Mouse (Mus musculus) hindbrain, embryonic 15.5 days (tissue): Measurements from ENCODE around the gene Cyp26b1. TPM values are rescaled to one million over a fixed set of nuclear protein-coding genes. Genes with fewer than 3 reads are reported as not detected.
A peak's percentile ranks its signal among the peaks of the same experiment; 100 is the strongest.

Source experiments
- ATAC-seq: fragments of 200-750 bp; cut with Nextera tagmentation; 2 replicates; pipeline ENCODE4 v1.8.0; 2017; ENCODE audit warnings: low read depth, moderate number of reproducible peaks, moderate TSS enrichment; ENCODE audit not compliant: low FRiP score
- H3K27ac ChIP-seq: fragments of 300-500 bp; sonication (generic); replicated peaks from 2 replicates; pipeline ENCODE4 v1.5.1; 2015; ENCODE audit warnings: mild to moderate bottlenecking, inconsistent platforms
- H3K27me3 ChIP-seq: fragments of 300-500 bp; sonication (generic); 2 replicates; pipeline ENCODE4 v1.6.1; 2015; ENCODE audit warnings: control low read depth, inconsistent platforms
- H3K36me3 ChIP-seq: fragments of 300-500 bp; sonication (generic); 2 replicates; pipeline ENCODE4 v1.6.1; 2015; ENCODE audit warnings: control low read depth, inconsistent platforms
- H3K4me1 ChIP-seq: fragments of 300-500 bp; sonication (generic); replicated peaks from 2 replicates; pipeline ENCODE4 v1.6.1; 2015; ENCODE audit warnings: control low read depth, inconsistent platforms
- H3K4me2 ChIP-seq: fragments of 300-500 bp; sonication (generic); 2 replicates; pipeline ENCODE4 v1.6.1; 2015; ENCODE audit warnings: moderate library complexity, mild to moderate bottlenecking, inconsistent platforms
- H3K4me3 ChIP-seq: fragments of 300-500 bp; sonication (generic); 2 replicates; pipeline ENCODE4 v1.5.1; 2015; ENCODE audit warnings: mild to moderate bottlenecking, inconsistent platforms
- H3K9ac ChIP-seq: fragments of 300-500 bp; sonication (generic); 2 replicates; pipeline ENCODE4 v1.6.1; 2015; ENCODE audit warnings: inconsistent platforms
- H3K9me3 ChIP-seq: fragments of 300-500 bp; sonication (generic); 2 replicates; pipeline ENCODE4 v1.6.1; 2016; ENCODE audit warnings: control low read depth, inconsistent platforms
- WGBS: fragments of 180-500 bp; shearing (Covaris S2); methylation state at CpG from one replicate; pipeline ENCODE4 v1.1.7; 2015; 5-methylcytosine and 5-hydroxymethylcytosine counted together
- polyA plus RNA-seq: library from polyadenylated mRNA; unstranded; fragments of >200 nt; fragmentation: Nextera tagmentation; extraction: Ambion mirVana; gene quantifications from 2 replicates; pipeline ENCODE4 v1.2.1, GENCODE M21; 2015

The Cyp26b1 gene
- polyA plus RNA-seq, 1 experiment from 2014 or later: 52.7 TPM

DNA sequence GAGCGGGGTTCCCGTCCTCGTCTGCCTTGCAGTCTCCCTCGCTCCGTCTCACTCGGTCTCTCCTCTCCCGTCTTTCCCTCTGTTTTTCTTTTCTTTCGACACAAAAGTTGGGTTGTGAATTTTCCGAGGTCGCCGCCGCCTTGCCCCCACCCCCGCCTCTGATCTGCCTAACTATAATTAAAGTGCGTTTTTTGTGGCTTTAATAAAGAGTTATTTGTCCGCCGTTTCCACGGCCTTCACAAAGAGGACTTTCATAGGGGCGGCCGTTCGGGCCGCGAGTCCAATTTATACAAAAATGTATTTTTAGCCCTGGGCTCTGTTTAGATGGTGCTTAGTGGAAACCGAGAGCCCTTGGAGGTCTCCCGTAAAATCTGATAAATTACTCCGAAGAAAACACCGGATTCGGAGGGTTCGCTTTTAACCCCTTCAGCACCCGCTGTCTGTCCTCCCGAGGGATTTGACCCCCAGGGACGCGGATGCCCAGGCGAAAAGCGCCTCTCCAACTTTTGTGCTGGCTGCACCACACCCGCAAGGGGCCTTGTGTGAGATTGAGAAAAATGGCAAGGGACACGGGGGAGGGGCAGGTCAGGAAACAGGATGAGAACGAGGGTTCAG is 7.9 kb downstream of the Cyp26b1 start:
- no peak for ATAC-seq
- Histone ChIP-seq H3K9ac (peak overlapping the region; percentile 38), H3K4me1 (peaks cover 71% of the 10 kb centered on the region), H3K27ac (peak overlapping the region; percentile 61), H3K9me3 (no peaks in the 10 kb centered on the region), H3K4me3 (peak overlapping the region; percentile 49), H3K36me3 (no peaks in the 10 kb centered on the region), H3K27me3 (peaks cover 73% of the 10 kb centered on the region), H3K4me2 (peak overlapping the region; percentile 97)
- under 1% methylated on average over 37 of the region's 37 CpGs for WGBS

DNA sequence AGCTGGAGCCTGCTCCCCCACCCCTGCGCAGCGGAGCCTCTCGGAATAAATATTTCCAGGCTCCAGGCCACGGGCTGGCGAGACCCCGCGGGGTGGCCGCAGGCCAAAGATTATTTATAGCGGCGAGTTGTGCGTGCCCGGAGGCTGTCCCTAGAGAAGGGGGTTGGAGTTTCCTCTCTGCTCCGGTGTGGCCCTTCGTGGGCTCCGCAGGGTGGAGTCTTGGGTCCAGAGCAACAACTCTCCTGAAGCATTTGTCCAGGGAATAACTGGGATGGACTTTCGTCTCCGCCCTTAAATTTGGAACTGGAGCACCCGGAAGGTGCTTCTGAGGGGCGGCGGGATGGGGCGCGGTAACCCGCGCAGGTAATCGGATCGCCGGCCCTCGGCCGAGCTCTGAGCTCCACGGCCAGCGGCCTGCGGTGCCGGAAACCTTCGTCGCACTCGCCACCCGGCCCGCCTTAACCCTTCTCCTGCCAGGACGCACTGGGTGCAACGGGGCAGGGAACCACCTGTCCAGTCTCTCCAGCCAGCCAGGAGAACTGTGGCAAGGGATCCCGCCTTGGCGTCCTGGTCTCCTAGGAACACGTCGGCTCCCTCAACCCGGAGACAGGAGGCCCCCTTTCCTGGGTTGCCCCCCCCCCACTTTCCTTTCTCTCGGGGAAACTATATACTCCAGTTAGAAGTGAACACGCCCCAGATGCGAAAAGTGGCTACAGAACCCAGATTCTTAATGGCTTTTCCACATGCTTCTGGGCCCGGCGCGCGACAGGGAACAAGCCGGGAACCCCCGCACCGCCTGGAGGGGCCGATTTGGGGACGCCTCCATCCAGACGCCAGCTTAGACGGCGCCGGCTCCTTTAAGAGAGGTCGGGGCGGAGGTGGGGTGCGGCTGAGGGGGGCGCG is 8.7 kb downstream of the Cyp26b1 start:
- WGBS: under 1% methylated on average over 66 of the region's 66 CpGs
- peaks cover 69% of the 10 kb centered on the region for H3K4me1 ChIP-seq
- ATAC-seq: no peak
- H3K27ac ChIP-seq: peak overlapping the region; percentile 61
- H3K4me2 ChIP-seq: peak overlapping the region; percentile 97
- peaks cover 77% of the 10 kb centered on the region for H3K27me3 ChIP-seq
- peak overlapping the region; percentile 49 for H3K4me3 ChIP-seq
- H3K36me3 ChIP-seq: no peaks in the 10 kb centered on the region
- H3K9ac ChIP-seq: peak overlapping the region; percentile 38
- no peaks in the 10 kb centered on the region for H3K9me3 ChIP-seq

DNA sequence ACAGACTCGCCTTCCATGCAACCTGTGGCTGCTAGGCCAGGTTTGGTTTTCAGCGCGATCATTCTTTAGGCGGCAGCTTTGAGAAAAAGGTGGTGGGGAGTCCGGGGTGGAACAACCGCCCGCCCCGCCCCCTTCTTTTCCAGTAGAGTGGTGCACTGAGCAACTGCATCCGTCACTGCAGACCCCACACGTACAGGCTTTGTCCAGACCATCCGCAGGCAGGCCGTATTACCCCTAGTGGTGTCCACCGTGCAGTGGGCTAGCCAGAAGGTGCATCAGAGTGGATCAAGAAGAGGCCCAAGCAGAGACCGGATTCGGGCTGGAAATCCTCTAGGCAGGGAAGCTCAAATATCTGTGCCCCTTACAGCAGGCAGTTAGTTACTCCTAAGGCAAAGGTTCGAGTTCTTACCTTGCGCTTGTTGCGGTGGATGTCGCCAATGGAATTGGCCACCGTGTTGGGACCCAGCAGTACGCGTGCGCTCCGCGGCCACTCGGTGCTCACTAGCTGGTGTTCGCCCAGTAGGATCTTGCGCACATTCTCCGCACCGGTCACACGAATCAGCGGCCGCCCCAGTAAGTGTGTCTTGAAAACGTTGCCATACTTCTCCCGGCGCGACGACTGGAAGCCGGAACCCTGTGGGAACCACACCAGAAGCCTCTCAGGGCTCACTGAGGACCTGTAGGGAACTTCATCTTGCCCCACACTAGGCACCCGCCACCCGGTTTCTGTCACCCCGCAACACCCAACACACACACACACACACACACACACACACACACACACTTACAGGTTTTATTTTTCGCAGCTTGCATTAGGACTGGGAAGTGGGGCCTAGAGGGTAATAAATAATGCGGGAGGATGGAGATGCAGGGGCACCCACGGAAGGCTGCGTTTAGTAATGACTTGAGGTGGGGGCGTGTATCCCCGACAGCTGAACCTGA is 9.6 kb downstream of the Cyp26b1 start:
- peak overlapping the region; percentile 26 for H3K9ac ChIP-seq
- no peaks in the 10 kb centered on the region for H3K9me3 ChIP-seq
- H3K4me3 ChIP-seq: peak overlapping the region; percentile 49
- H3K27me3 ChIP-seq: peaks cover 76% of the 10 kb centered on the region
- H3K27ac ChIP-seq: 0 out of 2 replicates have a peak overlapping the region, but pooled peaks have one; percentile 61
- 0 out of 2 replicates have a peak, but pooled peaks have one; percentile 10 for ATAC-seq
- H3K36me3 ChIP-seq: no peaks in the 10 kb centered on the region
- 1% methylated on average over 48 of the region's 48 CpGs for WGBS
- peaks cover 60% of the 10 kb centered on the region for H3K4me1 ChIP-seq
- H3K4me2 ChIP-seq: peak overlapping the region; percentile 97

DNA sequence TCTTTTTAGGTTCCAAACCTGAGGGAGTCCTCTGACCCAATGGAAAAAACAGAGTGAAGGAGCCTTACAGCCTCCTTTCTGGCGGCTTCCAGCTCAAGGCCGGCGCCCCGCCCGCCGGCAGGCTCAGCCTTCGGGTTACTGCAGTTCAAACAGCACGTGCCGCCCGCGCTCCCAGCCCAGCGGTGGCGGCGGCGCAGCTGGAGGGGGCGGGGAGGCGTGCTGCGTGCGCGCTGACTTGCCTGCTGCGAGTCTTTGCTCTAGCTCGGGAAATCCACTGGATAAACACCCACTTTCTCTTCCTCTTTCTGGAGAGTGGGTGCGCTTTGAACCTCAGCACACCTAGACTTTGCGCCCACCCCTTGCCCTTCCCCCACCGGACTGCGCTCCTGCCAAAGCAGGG is 10.3 kb downstream of the Cyp26b1 start:
- Histone ChIP-seq H3K9ac (peak overlapping the region; percentile 27), H3K27ac (peak overlapping the region; percentile 25; the same call in 1 of the 2 replicates), H3K36me3 (no peaks in the 10 kb centered on the region), H3K4me3 (peak overlapping the region; percentile 49), H3K4me2 (peak overlapping the region; percentile 97), H3K4me1 (peaks cover 52% of the 10 kb centered on the region), H3K9me3 (no peaks in the 10 kb centered on the region), H3K27me3 (peaks cover 76% of the 10 kb centered on the region)
- peak; percentile 16; the same call in 1 of the 2 replicates for ATAC-seq
- WGBS: under 1% methylated on average over 26 of the region's 26 CpGs

DNA sequence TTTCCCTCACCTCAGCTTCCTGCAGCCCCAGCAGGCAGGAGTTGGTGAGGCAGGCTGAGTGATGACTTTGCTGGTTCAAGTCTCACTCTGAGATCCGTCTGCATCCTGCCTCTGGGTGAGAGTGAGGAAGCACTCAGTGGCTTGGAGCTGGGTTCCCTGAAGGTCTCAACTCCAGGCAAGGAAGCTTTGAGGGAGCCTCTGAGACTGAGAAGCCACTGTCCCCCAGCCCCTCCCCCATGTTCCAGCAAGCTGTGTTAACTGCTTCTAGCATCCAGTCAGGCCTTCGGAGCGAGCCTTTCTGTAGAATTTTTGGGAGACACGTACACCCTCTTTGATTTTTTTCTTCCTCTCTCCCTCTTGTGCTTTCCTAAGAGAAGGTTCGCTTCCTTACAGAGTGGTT is 10.9 kb downstream of the Cyp26b1 start:
- no peak for ATAC-seq
- Histone ChIP-seq H3K27ac (no peak overlapping the region), H3K4me3 (peak overlapping the region; percentile 49; the same call in 1 of the 2 replicates), H3K9me3 (no peaks in the 10 kb centered on the region), H3K27me3 (peaks cover 73% of the 10 kb centered on the region), H3K36me3 (no peaks in the 10 kb centered on the region), H3K4me2 (peak overlapping the region; percentile 97), H3K4me1 (peaks cover 47% of the 10 kb centered on the region), H3K9ac (0 out of 2 replicates have a peak overlapping the region, but pooled peaks have one; percentile 27)
- WGBS: 15% methylated on average over 5 of the region's 5 CpGs

DNA sequence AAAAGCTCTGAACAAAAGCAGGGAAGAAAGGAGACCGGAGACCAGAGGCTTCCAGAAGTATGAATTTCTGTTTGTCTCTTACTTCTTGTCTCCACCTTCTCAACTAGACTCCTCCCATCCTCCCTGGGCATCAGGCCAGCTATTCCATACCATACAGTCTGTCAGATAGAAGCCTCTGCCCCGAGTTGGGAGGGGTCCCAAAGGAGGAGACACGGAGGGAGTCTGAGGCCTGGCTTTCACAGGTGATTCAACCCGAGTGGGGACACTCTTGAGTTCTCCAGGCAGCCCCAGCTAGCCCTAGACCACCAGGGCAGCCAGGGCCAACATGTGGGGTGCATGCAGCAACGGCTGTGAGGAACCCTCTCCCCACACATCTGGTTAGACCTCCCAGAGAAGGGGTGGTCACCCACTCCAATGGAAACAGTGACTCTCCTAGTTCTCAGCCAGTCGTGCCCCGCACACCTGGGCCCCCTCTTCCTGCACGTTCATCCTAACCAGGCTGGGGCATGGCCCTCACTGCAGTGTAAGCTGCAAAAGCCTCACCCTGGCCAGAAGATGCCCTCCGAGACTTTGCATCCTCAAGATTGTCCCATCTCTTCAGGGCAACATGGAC is 11.8 kb downstream of the Cyp26b1 start:
- ATAC-seq: no peak
- peak overlapping the region; percentile 11; the same call in 1 of the 2 replicates for H3K4me2 ChIP-seq
- peaks cover 68% of the 10 kb centered on the region for H3K27me3 ChIP-seq
- no peak overlapping the region for H3K9ac ChIP-seq
- H3K4me1 ChIP-seq: peaks cover 38% of the 10 kb centered on the region
- H3K9me3 ChIP-seq: no peaks in the 10 kb centered on the region
- H3K4me3 ChIP-seq: no peak overlapping the region
- no peak overlapping the region for H3K27ac ChIP-seq
- H3K36me3 ChIP-seq: no peaks in the 10 kb centered on the region
- WGBS: 61% methylated on average over 9 of the region's 9 CpGs

DNA sequence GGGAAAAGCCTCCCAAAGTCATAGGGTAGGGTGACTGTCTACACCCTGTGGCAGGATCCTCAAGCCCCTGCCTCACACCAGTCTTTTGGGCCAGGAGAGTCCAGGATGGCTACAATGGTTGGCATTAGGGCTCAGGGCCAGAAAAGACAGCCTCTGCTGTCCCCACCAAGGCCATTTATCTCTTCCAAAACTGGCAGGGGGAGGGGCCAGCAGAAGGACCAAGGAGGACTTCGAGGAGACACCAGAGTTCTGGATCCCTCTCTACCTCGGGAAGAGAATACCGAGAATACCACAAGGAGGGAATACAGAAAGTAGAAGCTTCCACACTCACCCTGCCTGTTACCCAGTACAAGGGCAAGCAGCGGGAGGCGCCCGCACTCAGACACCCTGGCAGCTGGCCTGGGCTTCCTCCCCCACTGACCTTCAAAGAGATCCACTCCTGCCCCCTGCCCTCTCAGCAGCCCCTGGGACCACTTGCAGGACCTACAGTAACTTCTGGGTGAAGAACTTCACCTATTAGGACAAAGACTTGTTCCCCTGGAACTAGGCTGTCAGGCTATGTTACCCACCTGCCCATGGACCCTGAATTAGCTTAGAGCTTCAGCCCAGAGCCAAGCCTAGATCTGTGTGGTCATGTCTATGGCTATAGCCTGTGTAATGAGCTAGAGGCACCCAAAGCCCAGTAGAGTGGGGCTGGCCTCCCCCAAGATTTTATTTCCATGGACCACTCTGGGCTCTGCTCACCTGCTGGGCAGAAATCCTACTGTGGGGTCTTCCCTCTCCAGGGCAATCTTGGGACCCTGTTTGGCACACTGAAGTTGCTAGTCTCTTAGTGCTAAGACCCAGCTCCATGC is 12.5 kb downstream of the Cyp26b1 start:
- 40% methylated on average over 6 of the region's 6 CpGs for WGBS
- no peak overlapping the region for H3K27ac ChIP-seq

DNA sequence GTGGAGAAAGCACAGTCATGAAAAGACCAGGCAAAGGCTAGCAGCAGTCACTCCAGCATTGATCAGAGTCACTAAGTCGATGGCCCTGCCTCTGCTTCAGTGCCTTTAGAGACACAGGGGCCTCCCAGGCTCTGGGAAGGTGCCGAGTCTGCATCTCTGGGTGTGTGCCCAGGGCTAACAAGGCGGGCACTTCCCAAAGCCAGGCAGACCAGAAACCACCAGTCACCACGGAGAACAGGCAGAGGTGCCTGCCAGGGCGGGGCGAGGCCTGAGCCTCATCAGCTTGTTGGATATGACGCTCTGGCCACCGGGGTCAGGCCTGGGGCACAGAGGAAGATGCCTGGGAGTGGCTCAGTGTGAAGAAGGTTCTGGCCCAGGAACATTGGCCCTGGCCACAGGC is 14.2 kb downstream of the Cyp26b1 start:
- Histone ChIP-seq H3K9ac (no peak overlapping the region), H3K4me1 (peaks cover 17% of the 10 kb centered on the region), H3K36me3 (no peaks in the 10 kb centered on the region), H3K4me2 (no peak overlapping the region), H3K27ac (no peak overlapping the region), H3K9me3 (no peaks in the 10 kb centered on the region), H3K27me3 (peaks cover 56% of the 10 kb centered on the region), H3K4me3 (no peak overlapping the region)
- WGBS: 62% methylated on average over 8 of the region's 8 CpGs
- ATAC-seq: no peak

More for the DNA sequence above, 12.5 kb downstream of the Cyp26b1 start:
- Histone ChIP-seq H3K27me3 (peaks cover 67% of the 10 kb centered on the region), H3K9me3 (no peaks in the 10 kb centered on the region), H3K36me3 (no peaks in the 10 kb centered on the region), H3K9ac (no peak overlapping the region), H3K4me2 (no peak overlapping the region), H3K4me3 (no peak overlapping the region), H3K4me1 (peaks cover 33% of the 10 kb centered on the region)
- ATAC-seq: no peak

DNA sequence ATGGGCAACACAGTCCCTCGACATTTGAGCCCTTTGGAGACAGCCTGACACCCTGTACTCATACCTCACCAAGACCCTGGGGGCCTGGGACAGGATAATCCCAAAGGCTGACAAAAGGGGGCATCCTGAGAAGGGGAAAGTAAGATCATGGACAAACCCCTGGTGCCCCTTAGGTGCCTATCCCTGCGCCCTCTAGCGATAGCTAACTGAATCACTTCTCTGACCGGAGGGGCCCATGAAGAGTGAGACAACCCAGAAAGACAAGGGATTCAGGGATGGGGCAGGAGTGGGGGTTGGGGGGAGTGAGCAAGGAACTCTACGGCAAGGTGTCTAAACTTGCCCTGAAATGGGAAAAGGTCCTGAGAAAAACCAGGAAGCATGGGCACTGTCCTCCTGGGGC is 14.8 kb downstream of the Cyp26b1 start:
- Histone ChIP-seq H3K4me3 (no peak overlapping the region), H3K9ac (no peak overlapping the region), H3K9me3 (no peaks in the 10 kb centered on the region), H3K36me3 (no peaks in the 10 kb centered on the region), H3K4me1 (peaks cover 17% of the 10 kb centered on the region), H3K4me2 (no peak overlapping the region), H3K27ac (no peak overlapping the region), H3K27me3 (peaks cover 52% of the 10 kb centered on the region)
- WGBS: 15% methylated on average over 5 of the region's 5 CpGs
- no peak for ATAC-seq

DNA sequence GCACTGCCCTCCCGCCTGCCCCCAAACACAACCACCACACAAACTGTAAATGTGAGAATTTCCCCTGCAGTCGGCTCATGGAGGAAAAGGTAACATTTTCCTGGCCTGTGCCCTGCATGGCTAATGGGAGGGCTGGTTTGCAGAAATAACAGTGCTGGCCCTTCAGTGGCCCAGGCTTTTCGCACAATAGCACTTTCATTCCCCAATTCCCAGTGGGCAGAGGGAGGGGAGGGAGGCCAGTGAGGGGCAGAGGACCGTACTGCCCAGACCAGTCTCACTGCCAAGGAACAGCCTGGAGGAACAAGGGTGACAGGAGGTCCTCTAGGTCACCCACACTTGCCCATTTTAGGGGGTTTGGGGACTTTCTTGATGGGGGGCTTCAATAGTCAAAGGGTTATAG is 15.8 kb downstream of the Cyp26b1 start:
- H3K27me3 ChIP-seq: peaks cover 42% of the 10 kb centered on the region
- H3K4me3 ChIP-seq: no peak overlapping the region
- H3K36me3 ChIP-seq: no peaks in the 10 kb centered on the region
- no peaks in the 10 kb centered on the region for H3K9me3 ChIP-seq
- no peak overlapping the region for H3K27ac ChIP-seq
- 51% methylated on average over 4 of the region's 4 CpGs for WGBS
- H3K4me2 ChIP-seq: no peak overlapping the region
- ATAC-seq: no peak
- peaks cover 10% of the 10 kb centered on the region for H3K4me1 ChIP-seq
- H3K9ac ChIP-seq: no peak overlapping the region
